Mouse (Mus musculus): ENCODE results near the gene Unc119. TPM values are rescaled to one million over a fixed set of nuclear protein-coding genes. Genes with fewer than 3 reads are reported as not detected.

Gene Unc119
- polyA plus RNA-seq, 1 experiment from 2014 or later = 68.6 TPM

GRCm38 (mm10) chr11:78398212-78398611 lies 54.9 kb downstream of the Unc119 start:
- H3K9ac ChIP-seq (replicated peaks; ENCODE audit: low read depth, low read length) = no peak overlapping the region
- 80% methylated on average over 6 of the region's 6 CpGs for WGBS
- H3K4me3 ChIP-seq (replicated peaks; ENCODE audit: low read length) = no peak overlapping the region
- H3K36me3 ChIP-seq (ENCODE audit: control insufficient read depth, insufficient read depth) = no peaks in the 10 kb centered on the region
- H3K9me3 ChIP-seq (ENCODE audit: control insufficient read depth, low read length) = no peaks in the 10 kb centered on the region
- no peak for ATAC-seq
- no peak overlapping the region for H3K27ac ChIP-seq (ENCODE audit: low read length)
- no peak overlapping the region for H3K4me2 ChIP-seq (ENCODE audit: low read length)
- H3K27me3 ChIP-seq (replicated peaks; ENCODE audit: control insufficient read depth, insufficient read depth, low read length) = no peaks in the 10 kb centered on the region
- peaks cover 5% of the 10 kb centered on the region; the same call in 1 of the 2 replicates for H3K4me1 ChIP-seq (replicated peaks; ENCODE audit: control insufficient read depth, insufficient read depth, low read length)

Other genes with a start within 250 kb of the Unc119 start
- 18.8 and 21.1 TPM in 2 replicates for gene Fam222b, start 248.8 kb upstream of the Unc119 start, polyA plus RNA-seq (2015; fragmentation: Nextera tagmentation; extraction: Ambion mirVana)
- gene Traf4, start 177.9 kb upstream of the Unc119 start, polyA plus RNA-seq (2015; fragmentation: Nextera tagmentation; extraction: Ambion mirVana) = 122 and 124 TPM in 2 replicates
- gene Nek8, start 166.8 kb upstream of the Unc119 start, polyA plus RNA-seq (2015; fragmentation: Nextera tagmentation; extraction: Ambion mirVana) = 5.1 and 6.0 TPM in 2 replicates
- 5.4 and 6.5 TPM in 2 replicates for gene Tlcd1, start 166.8 kb upstream of the Unc119 start, polyA plus RNA-seq (2015; fragmentation: Nextera tagmentation; extraction: Ambion mirVana)
- 758 and 831 TPM in 2 replicates for gene Rpl23a, start 159.9 kb upstream of the Unc119 start, polyA plus RNA-seq (2015; fragmentation: Nextera tagmentation; extraction: Ambion mirVana)
- 53.9 and 56.9 TPM in 2 replicates for gene Rab34, start 155.1 kb upstream of the Unc119 start, polyA plus RNA-seq (2015; fragmentation: Nextera tagmentation; extraction: Ambion mirVana)
- 0.94 and 3.0 TPM in 2 replicates for gene Proca1, start 150.1 kb upstream of the Unc119 start, polyA plus RNA-seq (2015; fragmentation: Nextera tagmentation; extraction: Ambion mirVana)
- gene Sdf2, start 97.7 kb upstream of the Unc119 start, polyA plus RNA-seq (2015; fragmentation: Nextera tagmentation; extraction: Ambion mirVana) = 71.8 and 73.0 TPM in 2 replicates
- 33.7 and 34.6 TPM in 2 replicates for gene Supt6, start 97.5 kb upstream of the Unc119 start, polyA plus RNA-seq (2015; fragmentation: Nextera tagmentation; extraction: Ambion mirVana)
- 56.4 and 58.6 TPM in 2 replicates for gene 2610507B11Rik, start 81.7 kb upstream of the Unc119 start, polyA plus RNA-seq (2015; fragmentation: Nextera tagmentation; extraction: Ambion mirVana)
- gene BC030499, start 52.6 kb upstream of the Unc119 start, polyA plus RNA-seq (2015; fragmentation: Nextera tagmentation; extraction: Ambion mirVana) = not detected in 2 replicates
- gene Spag5, start 42.0 kb upstream of the Unc119 start, polyA plus RNA-seq (2015; fragmentation: Nextera tagmentation; extraction: Ambion mirVana) = 21.6 and 22.1 TPM in 2 replicates
- 152 and 186 TPM in 2 replicates for gene Aldoc, start 20.5 kb upstream of the Unc119 start, polyA plus RNA-seq (2015; fragmentation: Nextera tagmentation; extraction: Ambion mirVana)
- 61.1 and 61.4 TPM in 2 replicates for gene Pigs, start 15.1 kb upstream of the Unc119 start, polyA plus RNA-seq (2015; fragmentation: Nextera tagmentation; extraction: Ambion mirVana)
- not detected in 2 replicates for gene Foxn1, start 43.1 kb downstream of the Unc119 start, polyA plus RNA-seq (2015; fragmentation: Nextera tagmentation; extraction: Ambion mirVana)
- gene Slc13a2, start 78.7 kb downstream of the Unc119 start, polyA plus RNA-seq (2015; fragmentation: Nextera tagmentation; extraction: Ambion mirVana) = not detected in 2 replicates
- 18.3 and 19.8 TPM in 2 replicates for gene Slc46a1, start 122.2 kb downstream of the Unc119 start, polyA plus RNA-seq (2015; fragmentation: Nextera tagmentation; extraction: Ambion mirVana)
- 51.6 and 56.6 TPM in 2 replicates for gene Sarm1, start 154.3 kb downstream of the Unc119 start, polyA plus RNA-seq (2015; fragmentation: Nextera tagmentation; extraction: Ambion mirVana)
- 76.0 and 99.3 TPM in 2 replicates for gene Vtn, start 155.6 kb downstream of the Unc119 start, polyA plus RNA-seq (2015; fragmentation: Nextera tagmentation; extraction: Ambion mirVana)
- gene Sebox, start 160.0 kb downstream of the Unc119 start, polyA plus RNA-seq (2015; fragmentation: Nextera tagmentation; extraction: Ambion mirVana) = 0.16 and 0.19 TPM in 2 replicates
- gene Tmem199, start 168.7 kb downstream of the Unc119 start, polyA plus RNA-seq (2015; fragmentation: Nextera tagmentation; extraction: Ambion mirVana) = 78.8 and 86.3 TPM in 2 replicates
- 209 and 214 TPM in 2 replicates for gene Poldip2, start 168.7 kb downstream of the Unc119 start, polyA plus RNA-seq (2015; fragmentation: Nextera tagmentation; extraction: Ambion mirVana)
- 71.5 and 71.8 TPM in 2 replicates for gene Tnfaip1, start 192.8 kb downstream of the Unc119 start, polyA plus RNA-seq (2015; fragmentation: Nextera tagmentation; extraction: Ambion mirVana)
- 111 and 117 TPM in 2 replicates for gene Ift20, start 192.9 kb downstream of the Unc119 start, polyA plus RNA-seq (2015; fragmentation: Nextera tagmentation; extraction: Ambion mirVana)
- 31.1 and 34.9 TPM in 2 replicates for gene Tmem97, start 207.3 kb downstream of the Unc119 start, polyA plus RNA-seq (2015; fragmentation: Nextera tagmentation; extraction: Ambion mirVana)

All from forebrain, embryonic 16.5 days (tissue).